Mouse (Mus musculus) stomach, embryonic 15.5 days (tissue): ENCODE measurements around the gene Mapkapk5. TPM values are rescaled to one million over a fixed set of nuclear protein-coding genes. Genes with fewer than 3 reads are reported as not detected.
A peak's percentile ranks its signal among the peaks of the same experiment; 100 is the strongest.

ENCODE experiments used
- ATAC-seq: fragments of 200-750 bp; cut with Nextera tagmentation; 2 replicates; pipeline ENCODE4 v1.8.0; 2017; ENCODE audit warnings: low read depth, moderate number of reproducible peaks, moderate TSS enrichment; ENCODE audit not compliant: insufficient read depth, low FRiP score
- H3K27ac ChIP-seq: fragments of 300-500 bp; sonication (generic); 2 replicates; pipeline ENCODE4 v1.5.1; 2015; ENCODE audit warnings: mild to moderate bottlenecking, inconsistent platforms
- H3K27me3 ChIP-seq: fragments of 300-500 bp; sonication (generic); replicated peaks from 2 replicates; pipeline ENCODE4 v1.6.1; 2015; ENCODE audit warnings: inconsistent platforms
- H3K36me3 ChIP-seq: fragments of 300-500 bp; sonication (generic); 2 replicates; pipeline ENCODE4 v1.6.1; 2015; ENCODE audit warnings: inconsistent platforms
- H3K4me1 ChIP-seq: fragments of 300-500 bp; sonication (generic); 2 replicates; pipeline ENCODE4 v1.6.1; 2015; ENCODE audit warnings: inconsistent platforms
- H3K4me2 ChIP-seq: fragments of 300-500 bp; sonication (generic); 2 replicates; pipeline ENCODE4 v1.6.1; 2015; ENCODE audit warnings: mild to moderate bottlenecking, inconsistent platforms
- H3K4me3 ChIP-seq: fragments of 300-500 bp; sonication (generic); replicated peaks from 2 replicates; pipeline ENCODE4 v1.5.1; 2015; ENCODE audit warnings: inconsistent platforms
- H3K9ac ChIP-seq: fragments of 300-500 bp; sonication (generic); 2 replicates; pipeline ENCODE4 v1.6.1; 2015; ENCODE audit warnings: inconsistent platforms
- H3K9me3 ChIP-seq: fragments of 300-500 bp; sonication (generic); 2 replicates; pipeline ENCODE4 v1.6.1; 2016; ENCODE audit warnings: inconsistent platforms
- WGBS: fragments of 180-500 bp; shearing (Covaris S2); methylation state at CpG from one replicate; pipeline ENCODE4 v1.1.7; 2015; 5-methylcytosine and 5-hydroxymethylcytosine counted together
- polyA plus RNA-seq: library from polyadenylated mRNA; unstranded; fragments of >200 nt; fragmentation: Nextera tagmentation; extraction: Ambion mirVana; gene quantifications from 2 replicates; pipeline ENCODE4 v1.2.1, GENCODE M21; 2015

The Mapkapk5 gene
- 46.7 and 48.9 TPM in 2 replicates for polyA plus RNA-seq

- peak within 1 kb of the TSS; percentile 78 for H3K4me2 ChIP-seq
- H3K4me3 ChIP-seq: peak within 1 kb of the TSS; percentile 99
- ATAC-seq: peak; percentile 93
- no peaks in the 10 kb centered on the region for H3K9me3 ChIP-seq
- H3K36me3 ChIP-seq: no peaks in the 10 kb centered on the region
- H3K9ac ChIP-seq: peak within 1 kb of the TSS; percentile 95
- H3K27me3 ChIP-seq: no peaks in the 10 kb centered on the region
- peaks cover 11% of the 10 kb centered on the region for H3K4me1 ChIP-seq
- WGBS: 1% methylated on average over 55 of the region's 55 CpGs
- peak within 1 kb of the TSS; percentile 94 for H3K27ac ChIP-seq
Observed at GRCm38 (mm10) chr5:121545793-121546529, at the start of gene Mapkapk5. Gene Mapkapk5, minus strand, starts transcription at chr5:121545905.

DNA sequence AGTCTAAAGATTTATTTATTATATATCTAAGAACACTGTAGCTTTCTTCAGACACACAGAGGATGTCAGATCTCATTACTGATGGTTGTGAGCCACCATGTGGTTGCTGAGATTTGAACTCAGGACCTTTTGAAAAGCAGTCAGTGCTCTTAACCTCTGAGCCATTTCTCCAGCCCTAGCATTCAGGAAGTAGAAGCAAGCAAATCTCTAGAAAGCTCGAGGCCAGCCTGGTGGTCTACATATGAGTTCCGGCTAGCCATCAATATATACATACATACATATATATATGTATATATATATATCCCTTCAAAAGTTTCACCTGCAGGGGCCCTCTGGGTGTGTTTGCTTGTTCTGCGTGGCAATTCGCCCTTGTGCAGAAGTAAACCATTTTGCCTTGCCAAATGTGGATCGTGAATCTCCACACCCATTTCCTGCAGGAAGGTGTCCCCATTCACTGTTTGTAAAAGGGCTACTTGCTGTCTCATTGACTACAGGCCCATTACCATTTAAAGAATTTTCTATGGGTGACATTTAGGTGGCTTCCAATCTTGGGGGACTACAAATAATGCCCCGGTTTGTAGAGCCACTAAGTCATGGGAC, 49.1 kb upstream of the Mapkapk5 start:
- 78% methylated on average over 6 of the region's 6 CpGs for WGBS
- no peak for ATAC-seq
- no peak overlapping the region for H3K27ac ChIP-seq

GRCm38 (mm10) chr5:121593451-121594401, 48.0 kb upstream of the Mapkapk5 start, which contains the start of gene Aldh2:
Gene Aldh2, minus strand, starts transcription at chr5:121593824.
- H3K4me3 ChIP-seq: peak within 1 kb of the TSS; percentile 70
- 3% methylated on average over 47 of the region's 47 CpGs for WGBS
- H3K27me3 ChIP-seq: no peaks in the 10 kb centered on the region
- ATAC-seq: peak; percentile 88
- peak within 1 kb of the TSS; percentile 68 for H3K9ac ChIP-seq
- H3K4me2 ChIP-seq: peak within 1 kb of the TSS; percentile 95
- H3K4me1 ChIP-seq: peaks cover 6% of the 10 kb centered on the region; the same call in 1 of the 2 replicates
- H3K36me3 ChIP-seq: no peaks in the 10 kb centered on the region
- H3K9me3 ChIP-seq: no peaks in the 10 kb centered on the region
- H3K27ac ChIP-seq: peak within 1 kb of the TSS; percentile 71

More for the DNA sequence above, 49.1 kb upstream of the Mapkapk5 start:
- Histone ChIP-seq H3K4me2 (no peak overlapping the region; the same call in 1 of the 2 replicates), H3K4me3 (no peak overlapping the region), H3K27me3 (no peaks in the 10 kb centered on the region), H3K36me3 (no peaks in the 10 kb centered on the region), H3K4me1 (peaks cover 6% of the 10 kb centered on the region; the same call in 1 of the 2 replicates), H3K9ac (no peak overlapping the region), H3K9me3 (no peaks in the 10 kb centered on the region)

DNA sequence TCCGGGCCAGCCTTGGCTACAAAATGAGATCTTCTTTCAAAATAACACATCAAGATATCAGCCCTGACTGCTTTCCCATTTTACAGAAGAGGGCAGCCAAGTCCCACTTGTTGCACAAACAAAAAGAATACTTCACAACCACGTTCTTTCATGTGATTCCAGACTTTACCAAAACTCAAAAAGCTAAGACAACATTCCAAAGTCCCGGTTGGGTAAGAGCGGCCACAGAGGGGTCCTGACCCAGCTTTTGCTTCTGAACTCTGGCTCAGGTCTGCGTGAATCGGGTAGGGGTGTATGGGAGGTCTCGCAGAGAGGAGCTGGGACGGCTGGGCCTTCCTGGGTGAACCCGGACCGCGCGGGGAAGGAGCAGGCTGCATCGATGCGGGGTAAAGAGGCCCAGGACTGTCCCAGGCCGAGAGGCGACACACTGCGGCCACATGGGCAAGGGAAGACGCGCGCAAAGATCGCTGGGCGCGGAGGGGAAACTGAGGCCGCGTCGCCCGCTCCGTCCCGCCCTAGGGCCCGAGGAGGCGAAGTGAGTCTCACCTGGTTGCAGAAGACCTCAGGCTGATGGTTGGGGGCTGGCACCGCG, 47.2 kb upstream of the Mapkapk5 start:
- 3% methylated on average over 33 of the region's 33 CpGs for WGBS

GRCm38 (mm10) chr5:121592064-121592815, 46.5 kb upstream of the Mapkapk5 start:
- peak overlapping the region; percentile 70 for H3K4me3 ChIP-seq
- no peak overlapping the region for H3K27ac ChIP-seq
- ATAC-seq: no peak
- WGBS: 56% methylated on average over 11 of the region's 11 CpGs
- H3K36me3 ChIP-seq: no peaks in the 10 kb centered on the region
- H3K4me1 ChIP-seq: peaks cover 6% of the 10 kb centered on the region; the same call in 1 of the 2 replicates
- H3K4me2 ChIP-seq: peak overlapping the region; percentile 95
- no peaks in the 10 kb centered on the region for H3K9me3 ChIP-seq
- no peaks in the 10 kb centered on the region for H3K27me3 ChIP-seq
- H3K9ac ChIP-seq: no peak overlapping the region

More for the DNA sequence above, 47.2 kb upstream of the Mapkapk5 start:
- Histone ChIP-seq H3K9me3 (no peaks in the 10 kb centered on the region), H3K36me3 (no peaks in the 10 kb centered on the region), H3K27ac (peak overlapping the region; percentile 71), H3K4me3 (peak overlapping the region; percentile 70), H3K9ac (peak overlapping the region; percentile 68; the same call in 1 of the 2 replicates), H3K4me2 (peak overlapping the region; percentile 95), H3K4me1 (peaks cover 6% of the 10 kb centered on the region; the same call in 1 of the 2 replicates), H3K27me3 (no peaks in the 10 kb centered on the region)
- peak; percentile 20; the same call in 1 of the 2 replicates for ATAC-seq

- Histone ChIP-seq H3K4me2 (peak overlapping the region; percentile 95), H3K4me3 (no peak overlapping the region), H3K36me3 (no peaks in the 10 kb centered on the region), H3K4me1 (peaks cover 6% of the 10 kb centered on the region; the same call in 1 of the 2 replicates), H3K9me3 (no peaks in the 10 kb centered on the region), H3K27ac (no peak overlapping the region), H3K27me3 (no peaks in the 10 kb centered on the region), H3K9ac (no peak overlapping the region)
- 60% methylated on average over 11 of the region's 11 CpGs for WGBS
- no peak for ATAC-seq
Observed at GRCm38 (mm10) chr5:121591417-121592063, 45.8 kb upstream of the Mapkapk5 start.

DNA sequence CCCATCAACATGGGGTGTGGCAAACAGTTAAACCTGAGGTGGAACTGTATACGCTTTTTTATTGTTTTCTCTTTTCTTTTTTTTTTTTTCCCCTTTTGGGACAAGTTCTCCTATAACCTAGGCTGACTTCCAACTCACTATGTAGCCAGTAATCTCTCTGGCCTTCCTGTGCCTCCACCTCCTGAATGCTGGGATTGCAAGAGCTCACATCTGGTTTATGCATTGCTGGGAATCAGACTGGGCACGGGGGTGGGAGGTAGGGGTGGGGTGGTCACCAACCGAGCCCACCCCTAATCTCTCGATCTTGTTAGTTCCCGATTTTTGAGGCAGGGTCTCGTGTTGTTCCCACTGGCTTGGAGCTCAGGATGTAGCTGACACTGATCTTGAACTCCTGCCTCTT, 44.2 kb upstream of the Mapkapk5 start:
- Histone ChIP-seq H3K27me3 (no peaks in the 10 kb centered on the region), H3K4me3 (no peak overlapping the region), H3K9me3 (no peaks in the 10 kb centered on the region), H3K27ac (no peak overlapping the region), H3K9ac (no peak overlapping the region), H3K36me3 (no peaks in the 10 kb centered on the region), H3K4me1 (peaks cover 6% of the 10 kb centered on the region; the same call in 1 of the 2 replicates), H3K4me2 (no peak overlapping the region)
- WGBS: 84% methylated on average over 6 of the region's 6 CpGs
- no peak for ATAC-seq

DNA sequence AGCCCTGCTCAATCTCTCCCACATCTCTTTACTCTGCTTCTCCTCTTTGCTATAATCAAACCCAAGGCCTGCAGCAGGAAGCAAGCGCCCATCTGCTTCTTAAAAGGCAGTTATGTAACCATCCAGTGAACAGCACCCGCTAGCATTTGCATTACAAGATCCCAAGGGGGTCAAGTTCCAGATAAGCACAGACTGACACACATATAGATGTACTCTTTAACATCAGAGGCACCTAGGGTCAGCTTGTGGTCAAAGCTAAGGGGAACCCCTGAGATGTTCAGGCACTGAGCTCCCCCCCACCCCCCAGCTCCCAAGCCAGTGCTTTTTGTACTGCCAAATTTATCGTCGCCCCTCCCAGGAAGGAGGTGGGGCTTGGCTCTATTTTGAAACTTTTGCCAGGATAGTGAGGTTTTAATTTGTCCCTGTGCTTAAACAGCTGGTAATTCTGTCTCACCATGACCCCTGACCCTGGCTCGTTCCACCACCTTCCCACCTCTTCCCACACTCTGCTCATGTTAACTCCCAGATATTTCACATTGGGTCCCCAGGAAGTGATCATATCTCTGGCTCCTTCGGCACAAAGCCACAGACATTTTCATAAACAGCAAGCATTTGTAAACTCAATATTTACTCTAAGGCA, 40.8 kb upstream of the Mapkapk5 start:
- no peaks in the 10 kb centered on the region for H3K27me3 ChIP-seq
- WGBS: 36% methylated on average over 6 of the region's 6 CpGs
- H3K4me2 ChIP-seq: peak overlapping the region; percentile 11; the same call in 1 of the 2 replicates
- peaks cover 9% of the 10 kb centered on the region for H3K4me1 ChIP-seq
- 0 out of 2 replicates have a peak, but pooled peaks have one; percentile 5 for ATAC-seq
- no peaks in the 10 kb centered on the region for H3K9me3 ChIP-seq
- H3K4me3 ChIP-seq: no peak overlapping the region
- H3K27ac ChIP-seq: peak overlapping the region; percentile 70
- H3K36me3 ChIP-seq: no peaks in the 10 kb centered on the region
- H3K9ac ChIP-seq: no peak overlapping the region

GRCm38 (mm10) chr5:121585699-121586098, 40.0 kb upstream of the Mapkapk5 start:
- H3K4me1 ChIP-seq: peaks cover 9% of the 10 kb centered on the region
- no peak overlapping the region for H3K4me2 ChIP-seq
- no peak overlapping the region for H3K4me3 ChIP-seq
- H3K27ac ChIP-seq: peak overlapping the region; percentile 70; the same call in 1 of the 2 replicates
- H3K27me3 ChIP-seq: no peaks in the 10 kb centered on the region
- no peak for ATAC-seq
- no peaks in the 10 kb centered on the region for H3K9me3 ChIP-seq
- H3K9ac ChIP-seq: no peak overlapping the region
- WGBS: 86% methylated on average over 5 of the region's 5 CpGs
- H3K36me3 ChIP-seq: no peaks in the 10 kb centered on the region

- no peak overlapping the region for H3K9ac ChIP-seq
- peaks cover 9% of the 10 kb centered on the region for H3K4me1 ChIP-seq
- H3K27ac ChIP-seq: no peak overlapping the region
- no peak overlapping the region for H3K4me2 ChIP-seq
- no peaks in the 10 kb centered on the region for H3K27me3 ChIP-seq
- H3K36me3 ChIP-seq: peaks cover 4% of the 10 kb centered on the region; the same call in 1 of the 2 replicates
- no peak for ATAC-seq
- no peak overlapping the region for H3K4me3 ChIP-seq
- 91% methylated on average over 10 of the region's 10 CpGs for WGBS
- no peaks in the 10 kb centered on the region for H3K9me3 ChIP-seq
Observed at GRCm38 (mm10) chr5:121585005-121585404, 39.3 kb upstream of the Mapkapk5 start.
